Mouse (Mus musculus): ENCODE results near the gene Gm20605.

DNA sequence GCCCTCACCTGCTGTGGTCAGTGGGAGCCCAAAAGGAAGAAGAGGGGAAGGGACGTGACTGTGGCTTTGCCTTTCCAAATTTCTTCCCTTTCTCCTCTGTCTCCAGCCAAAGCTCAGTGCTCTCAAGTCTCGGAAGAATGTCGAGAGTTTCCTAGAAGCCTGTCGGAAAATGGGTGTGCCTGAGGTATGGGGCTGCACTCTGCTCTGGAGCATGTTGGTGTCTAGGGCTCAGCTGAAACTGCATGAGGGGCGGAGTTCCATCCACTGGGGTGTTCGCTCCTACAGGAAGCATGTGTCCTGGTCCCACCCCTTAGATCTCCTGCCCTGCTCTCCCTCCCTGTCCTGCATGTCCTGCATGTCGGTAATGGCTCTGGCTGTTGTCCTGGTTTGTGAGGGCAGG is 10.5 kb downstream of the Gm20605 start:
- TF ChIP-seq POLR2A (IDR thresholded peaks at IDR 0.05; ENCODE audit: extremely low read depth, insufficient read depth, low read length) (no peak), CTCF (IDR thresholded peaks at IDR 0.05; ENCODE audit: extremely low read depth, insufficient read depth, low read length) (no peak)
